Mouse (Mus musculus): Measurements from ENCODE around the gene Mis12.

The Mis12 gene

GRCm38 (mm10) chr11:71019201-71020068 is at the start of gene Mis12, which contains the start of gene Derl2:
TSS of gene Mis12 (plus strand) at chr11:71019611.
TSS of gene Derl2 (minus strand) at chr11:71019841.
- peak; percentile 99 for DNase-seq (ENCODE audit: low spot score)

- peak; percentile 97 for DNase-seq (ENCODE audit: low spot score)
These were observed 49.4 kb upstream of the Mis12 start, which contains the start of the genes Nup88 and Rpain for GRCm38 (mm10) chr11:70969821-70970559. TSS of gene Nup88 (minus strand) at chr11:70969973. TSS of gene Rpain (plus strand) at chr11:70970213.

GRCm38 (mm10) chr11:70970560-70971540 is 48.6 kb upstream of the Mis12 start:
- DNase-seq (ENCODE audit: low spot score) = peak; percentile 33

GRCm38 (mm10) chr11:70972586-70972985 is 46.8 kb upstream of the Mis12 start:
- no peak for DNase-seq (ENCODE audit: low spot score)

GRCm38 (mm10) chr11:70973947-70974346 is 45.5 kb upstream of the Mis12 start:
- DNase-seq (ENCODE audit: low spot score) = peak; percentile 36

GRCm38 (mm10) chr11:70975193-70975592 is 44.2 kb upstream of the Mis12 start:
- no peak for DNase-seq (ENCODE audit: low spot score)

GRCm38 (mm10) chr11:70977293-70977692 is 42.1 kb upstream of the Mis12 start:
- no peak for DNase-seq (ENCODE audit: low spot score)

- no peak for DNase-seq (ENCODE audit: low spot score)
These were observed 39.2 kb upstream of the Mis12 start for GRCm38 (mm10) chr11:70980232-70980631.

GRCm38 (mm10) chr11:70980751-70981510 is 38.5 kb upstream of the Mis12 start:
- DNase-seq (ENCODE audit: low spot score) = no peak

GRCm38 (mm10) chr11:70982030-70982429 is 37.4 kb upstream of the Mis12 start:
- DNase-seq (ENCODE audit: low spot score) = no peak

GRCm38 (mm10) chr11:70982557-70983228 is 36.7 kb upstream of the Mis12 start, which contains the start of gene C1qbp:
TSS of gene C1qbp (minus strand) at chr11:70983026.
- DNase-seq (ENCODE audit: low spot score) = peak; percentile 94

GRCm38 (mm10) chr11:71001167-71001566 is 18.2 kb upstream of the Mis12 start:
- DNase-seq (ENCODE audit: low spot score) = no peak

GRCm38 (mm10) chr11:71003611-71004315 is 15.6 kb upstream of the Mis12 start:
- DNase-seq (ENCODE audit: low spot score) = peak; percentile 65

- peak; percentile 100 for DNase-seq (ENCODE audit: low spot score)
These were observed 15.1 kb upstream of the Mis12 start, which contains the start of gene Dhx33 for GRCm38 (mm10) chr11:71004316-71004773. TSS of gene Dhx33 (minus strand) at chr11:71004437.

GRCm38 (mm10) chr11:71005046-71005445 is 14.4 kb upstream of the Mis12 start:
- no peak for DNase-seq (ENCODE audit: low spot score)

- no peak for DNase-seq (ENCODE audit: low spot score)
These were observed 12.4 kb upstream of the Mis12 start for GRCm38 (mm10) chr11:71007026-71007425.

- no peak for DNase-seq (ENCODE audit: low spot score)
These were observed 11.6 kb upstream of the Mis12 start for GRCm38 (mm10) chr11:71007831-71008230.

- DNase-seq (ENCODE audit: low spot score) = no peak
These were observed 11.1 kb upstream of the Mis12 start for GRCm38 (mm10) chr11:71008321-71008720.

GRCm38 (mm10) chr11:71012743-71013142 is 6.7 kb upstream of the Mis12 start:
- DNase-seq (ENCODE audit: low spot score) = no peak
